Mouse (Mus musculus): ENCODE measurements around the gene Lamb3. TPM values are rescaled to one million over a fixed set of nuclear protein-coding genes. Genes with fewer than 3 reads are reported as not detected.
A peak's percentile ranks its signal among the peaks of the same experiment; 100 is the strongest.

The Lamb3 gene
- polyA plus RNA-seq, 1 experiment from 2014 or later, result 0.49 TPM

GRCm38 (mm10) chr1:193320398-193320797, 112.9 kb downstream of the Lamb3 start:
- no peak overlapping the region for H3K27ac ChIP-seq (ENCODE audit: low read depth, low read length)
- H3K4me1 ChIP-seq (ENCODE audit: control insufficient read depth, insufficient read depth, low read length), result 0 out of 2 replicates have a peak, but pooled peaks cover 2% of the 10 kb centered on the region
- H3K9ac ChIP-seq (ENCODE audit: low read depth, low read length), result no peak overlapping the region
- H3K4me2 ChIP-seq (replicated peaks; ENCODE audit: low read depth, low read length), result no peak overlapping the region
- no peak overlapping the region for H3K4me3 ChIP-seq (ENCODE audit: low read length)
- no peaks in the 10 kb centered on the region for H3K27me3 ChIP-seq (ENCODE audit: control insufficient read depth, insufficient read depth, low read length)
- H3K9me3 ChIP-seq (ENCODE audit: control insufficient read depth, low read length), result no peaks in the 10 kb centered on the region
- 89% methylated on average over 8 of the region's 8 CpGs for WGBS
- no peak for ATAC-seq (ENCODE audit: low FRiP score, low TSS enrichment)
- H3K36me3 ChIP-seq (ENCODE audit: control insufficient read depth, insufficient read depth, low read length), result no peaks in the 10 kb centered on the region

- Histone ChIP-seq H3K4me2 (replicated peaks; ENCODE audit: low read depth, low read length) (no peak overlapping the region), H3K27me3 (ENCODE audit: control insufficient read depth, insufficient read depth, low read length) (no peaks in the 10 kb centered on the region), H3K27ac (ENCODE audit: low read depth, low read length) (no peak overlapping the region), H3K4me3 (ENCODE audit: low read length) (no peak overlapping the region), H3K9ac (ENCODE audit: low read depth, low read length) (no peak overlapping the region), H3K36me3 (ENCODE audit: control insufficient read depth, insufficient read depth, low read length) (no peaks in the 10 kb centered on the region), H3K9me3 (ENCODE audit: control insufficient read depth, low read length) (no peaks in the 10 kb centered on the region), H3K4me1 (ENCODE audit: control insufficient read depth, insufficient read depth, low read length) (no peaks in the 10 kb centered on the region)
- ATAC-seq (ENCODE audit: low FRiP score, low TSS enrichment), result no peak
- WGBS, result 96% methylated on average over 6 of the region's 6 CpGs
Measured at GRCm38 (mm10) chr1:193323686-193324085, 116.2 kb downstream of the Lamb3 start.

GRCm38 (mm10) chr1:193324224-193324623, 116.7 kb downstream of the Lamb3 start:
- WGBS, result 32% methylated on average over 2 of the region's 2 CpGs
- no peak overlapping the region for H3K4me2 ChIP-seq (replicated peaks; ENCODE audit: low read depth, low read length)
- no peak overlapping the region for H3K27ac ChIP-seq (ENCODE audit: low read depth, low read length)
- no peaks in the 10 kb centered on the region for H3K9me3 ChIP-seq (ENCODE audit: control insufficient read depth, low read length)
- no peaks in the 10 kb centered on the region for H3K27me3 ChIP-seq (ENCODE audit: control insufficient read depth, insufficient read depth, low read length)
- H3K36me3 ChIP-seq (ENCODE audit: control insufficient read depth, insufficient read depth, low read length), result no peaks in the 10 kb centered on the region
- no peak for ATAC-seq (ENCODE audit: low FRiP score, low TSS enrichment)
- H3K4me1 ChIP-seq (ENCODE audit: control insufficient read depth, insufficient read depth, low read length), result no peaks in the 10 kb centered on the region
- no peak overlapping the region for H3K9ac ChIP-seq (ENCODE audit: low read depth, low read length)
- H3K4me3 ChIP-seq (ENCODE audit: low read length), result no peak overlapping the region

- Histone ChIP-seq H3K4me2 (replicated peaks; ENCODE audit: low read depth, low read length) (no peak overlapping the region), H3K9me3 (ENCODE audit: control insufficient read depth, low read length) (no peaks in the 10 kb centered on the region), H3K27ac (ENCODE audit: low read depth, low read length) (no peak overlapping the region), H3K36me3 (ENCODE audit: control insufficient read depth, insufficient read depth, low read length) (no peaks in the 10 kb centered on the region), H3K4me1 (ENCODE audit: control insufficient read depth, insufficient read depth, low read length) (no peaks in the 10 kb centered on the region), H3K27me3 (ENCODE audit: control insufficient read depth, insufficient read depth, low read length) (no peaks in the 10 kb centered on the region), H3K9ac (ENCODE audit: low read depth, low read length) (no peak overlapping the region), H3K4me3 (ENCODE audit: low read length) (no peak overlapping the region)
- WGBS, result 91% methylated on average over 6 of the region's 6 CpGs
- ATAC-seq (ENCODE audit: low FRiP score, low TSS enrichment), result no peak
Measured at GRCm38 (mm10) chr1:193325891-193326290, 118.4 kb downstream of the Lamb3 start.

GRCm38 (mm10) chr1:193326456-193327145, 119.1 kb downstream of the Lamb3 start:
- Histone ChIP-seq H3K9me3 (ENCODE audit: control insufficient read depth, low read length) (no peaks in the 10 kb centered on the region), H3K9ac (ENCODE audit: low read depth, low read length) (no peak overlapping the region), H3K4me2 (replicated peaks; ENCODE audit: low read depth, low read length) (no peak overlapping the region), H3K4me1 (ENCODE audit: control insufficient read depth, insufficient read depth, low read length) (no peaks in the 10 kb centered on the region), H3K27me3 (ENCODE audit: control insufficient read depth, insufficient read depth, low read length) (no peaks in the 10 kb centered on the region), H3K4me3 (ENCODE audit: low read length) (no peak overlapping the region), H3K36me3 (ENCODE audit: control insufficient read depth, insufficient read depth, low read length) (no peaks in the 10 kb centered on the region), H3K27ac (ENCODE audit: low read depth, low read length) (no peak overlapping the region)
- WGBS, result 45% methylated on average over 7 of the region's 7 CpGs
- ATAC-seq (ENCODE audit: low FRiP score, low TSS enrichment), result no peak

- no peak overlapping the region for H3K4me3 ChIP-seq (ENCODE audit: low read length)
- no peak overlapping the region for H3K9ac ChIP-seq (ENCODE audit: low read depth, low read length)
- H3K4me2 ChIP-seq (replicated peaks; ENCODE audit: low read depth, low read length), result no peak overlapping the region
- no peaks in the 10 kb centered on the region for H3K4me1 ChIP-seq (ENCODE audit: control insufficient read depth, insufficient read depth, low read length)
- no peaks in the 10 kb centered on the region for H3K27me3 ChIP-seq (ENCODE audit: control insufficient read depth, insufficient read depth, low read length)
- no peak overlapping the region for H3K27ac ChIP-seq (ENCODE audit: low read depth, low read length)
- no peaks in the 10 kb centered on the region for H3K9me3 ChIP-seq (ENCODE audit: control insufficient read depth, low read length)
- no peak for ATAC-seq (ENCODE audit: low FRiP score, low TSS enrichment)
- H3K36me3 ChIP-seq (ENCODE audit: control insufficient read depth, insufficient read depth, low read length), result no peaks in the 10 kb centered on the region
- 65% methylated on average over 1 of the region's 1 CpGs for WGBS
Measured at GRCm38 (mm10) chr1:193327216-193327615, 119.7 kb downstream of the Lamb3 start.

DNA sequence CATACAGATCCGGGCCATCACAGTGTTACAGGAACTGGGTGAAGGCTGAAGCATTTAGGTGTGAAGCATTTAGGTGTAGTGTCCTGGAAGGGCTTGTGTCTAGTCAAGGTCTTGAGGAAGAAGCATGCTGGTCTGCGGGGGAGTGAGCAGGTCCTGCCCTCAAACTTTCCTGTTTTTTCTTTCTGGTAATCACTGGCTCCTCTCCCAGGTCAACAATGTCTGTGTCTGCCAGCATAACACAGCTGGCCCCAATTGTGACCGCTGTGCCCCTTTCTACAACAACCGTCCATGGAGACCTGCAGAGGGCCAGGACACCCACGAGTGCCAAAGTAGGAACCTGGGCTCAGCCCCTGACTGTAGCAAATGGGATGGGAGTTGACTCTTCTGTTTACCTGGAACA, 120.2 kb downstream of the Lamb3 start:
- ATAC-seq (ENCODE audit: low FRiP score, low TSS enrichment), result no peak

GRCm38 (mm10) chr1:193329557-193329956, 122.1 kb downstream of the Lamb3 start:
- Histone ChIP-seq H3K4me1 (ENCODE audit: control insufficient read depth, insufficient read depth, low read length) (no peaks in the 10 kb centered on the region), H3K9me3 (ENCODE audit: control insufficient read depth, low read length) (no peaks in the 10 kb centered on the region), H3K36me3 (ENCODE audit: control insufficient read depth, insufficient read depth, low read length) (no peaks in the 10 kb centered on the region), H3K27ac (ENCODE audit: low read depth, low read length) (no peak overlapping the region), H3K27me3 (ENCODE audit: control insufficient read depth, insufficient read depth, low read length) (no peaks in the 10 kb centered on the region), H3K4me2 (replicated peaks; ENCODE audit: low read depth, low read length) (no peak overlapping the region), H3K9ac (ENCODE audit: low read depth, low read length) (no peak overlapping the region), H3K4me3 (ENCODE audit: low read length) (no peak overlapping the region)
- WGBS, result 79% methylated on average over 9 of the region's 9 CpGs
- no peak for ATAC-seq (ENCODE audit: low FRiP score, low TSS enrichment)

More for the DNA sequence above, 120.2 kb downstream of the Lamb3 start:
- H3K4me1 ChIP-seq (ENCODE audit: control insufficient read depth, insufficient read depth, low read length), result no peaks in the 10 kb centered on the region
- no peak overlapping the region for H3K4me2 ChIP-seq (replicated peaks; ENCODE audit: low read depth, low read length)
- H3K36me3 ChIP-seq (ENCODE audit: control insufficient read depth, insufficient read depth, low read length), result no peaks in the 10 kb centered on the region
- no peaks in the 10 kb centered on the region for H3K27me3 ChIP-seq (ENCODE audit: control insufficient read depth, insufficient read depth, low read length)
- H3K4me3 ChIP-seq (ENCODE audit: low read length), result no peak overlapping the region
- H3K27ac ChIP-seq (ENCODE audit: low read depth, low read length), result no peak overlapping the region
- no peaks in the 10 kb centered on the region for H3K9me3 ChIP-seq (ENCODE audit: control insufficient read depth, low read length)
- no peak overlapping the region for H3K9ac ChIP-seq (ENCODE audit: low read depth, low read length)
- WGBS, result 60% methylated on average over 5 of the region's 5 CpGs

- H3K36me3 ChIP-seq (ENCODE audit: control insufficient read depth, insufficient read depth, low read length), result no peaks in the 10 kb centered on the region
- ATAC-seq (ENCODE audit: low FRiP score, low TSS enrichment), result peak; percentile 88
- H3K9ac ChIP-seq (ENCODE audit: low read depth, low read length), result no peak overlapping the region
- H3K4me2 ChIP-seq (replicated peaks; ENCODE audit: low read depth, low read length), result no peak overlapping the region
- no peaks in the 10 kb centered on the region for H3K9me3 ChIP-seq (ENCODE audit: control insufficient read depth, low read length)
- no peaks in the 10 kb centered on the region for H3K27me3 ChIP-seq (ENCODE audit: control insufficient read depth, insufficient read depth, low read length)
- no peaks in the 10 kb centered on the region for H3K4me1 ChIP-seq (ENCODE audit: control insufficient read depth, insufficient read depth, low read length)
- no peak overlapping the region for H3K27ac ChIP-seq (ENCODE audit: low read depth, low read length)
- H3K4me3 ChIP-seq (ENCODE audit: low read length), result no peak overlapping the region
- WGBS, result 40% methylated on average over 10 of the region's 10 CpGs
Measured at GRCm38 (mm10) chr1:193330172-193330571, 122.7 kb downstream of the Lamb3 start.

Data from kidney, embryonic 14.5 days (tissue).